Mouse (Mus musculus) small intestine, adult 2 months (tissue): Measurements from ENCODE around the gene Dgkh.

Experiments used
- CTCF ChIP-seq: fragments of 200-500 bp; IDR thresholded peaks from 2 replicates; pipeline ENCODE4 v1.5.1; 2012; ENCODE audit warnings: low read depth, mild to moderate bottlenecking, control low read depth, inconsistent platforms, low read length, moderate library complexity, mixed read lengths; ENCODE audit not compliant: insufficient replicate concordance, insufficient read length; ENCODE audit errors: extremely low read depth
- POLR2A ChIP-seq: fragments of 200-500 bp; IDR thresholded peaks from 2 replicates; pipeline ENCODE4 v1.6.1; 2012; ENCODE audit warnings: low read depth, mild to moderate bottlenecking, control low read depth, inconsistent platforms, low read length, moderate library complexity

DNA sequence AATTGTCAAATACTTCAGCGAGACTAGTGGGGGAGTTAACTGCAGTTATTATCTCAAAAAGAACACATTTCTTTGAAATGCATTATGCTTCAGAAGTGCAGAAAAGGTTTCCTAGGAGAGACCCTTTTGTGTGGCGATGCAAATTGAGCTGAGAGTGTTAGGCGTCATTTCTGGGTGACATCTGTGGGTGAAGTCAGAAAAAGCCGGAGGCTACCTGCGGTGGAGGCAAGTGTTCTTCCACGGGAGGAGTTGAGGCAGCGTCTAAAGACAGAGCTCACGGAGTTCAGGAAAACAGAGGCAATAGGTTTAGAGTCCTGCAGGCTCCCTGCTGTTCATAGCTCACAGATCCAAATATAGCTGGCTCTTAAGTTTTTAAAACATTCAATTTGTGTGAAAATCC, 44.1 kb upstream of the Dgkh start:
- TF ChIP-seq POLR2A (no peak), CTCF (no peak)
